Mouse (Mus musculus) kidney, adult 2 months (tissue): ENCODE measurements at regions not wholly inside any gene's neighbourhood (a gene's known extent, or its start where the extent isn't known, plus 50 kb on each side); places are given as distances from the start of the nearest gene placed in this dataset.

Source experiments
- CTCF ChIP-seq: fragments of 200-500 bp; conservative IDR thresholded peaks from 2 replicates; pipeline ENCODE4 v1.5.1; 2011; ENCODE audit warnings: low read depth, mild to moderate bottlenecking, control low read depth, low read length, moderate library complexity, mixed read lengths; ENCODE audit not compliant: insufficient read depth, insufficient read length
- POLR2A ChIP-seq: fragments of 200-500 bp; IDR thresholded peaks from one replicate; pipeline ENCODE4 v1.6.1; 2011; ENCODE audit warnings: low read depth, low read length, control low read depth

- no peak for TF ChIP-seq CTCF
- TF ChIP-seq POLR2A = no peak
Observed at GRCm38 (mm10) chr15:59807723-59808122, 208.7 kb downstream of the 4933412E24Rik start.
